In the genomic region with DNA sequence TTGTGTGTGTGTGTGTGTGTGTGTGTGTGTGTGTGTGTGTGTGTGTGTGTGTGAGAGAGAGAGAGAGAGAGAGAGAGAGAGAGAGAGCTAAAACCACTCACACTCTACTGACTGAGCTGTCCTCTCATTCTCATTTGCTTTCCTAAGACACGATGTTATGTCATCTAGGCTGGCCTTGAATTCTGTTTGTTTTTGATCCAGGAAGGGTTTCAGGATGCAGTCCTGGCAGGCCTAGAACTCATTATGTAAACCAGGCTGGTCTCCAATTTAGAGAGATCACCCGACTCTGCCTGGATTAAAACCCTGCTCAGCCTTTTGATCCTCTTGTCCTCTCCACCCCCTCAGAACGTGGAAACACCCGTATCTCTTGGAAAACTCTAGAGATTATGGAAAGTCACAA, we compare ENCODE assay signal across 31 mouse cellular contexts. TPM values are rescaled to one million over a fixed set of nuclear protein-coding genes. Genes with fewer than 3 reads are reported as not detected.
DNase-seq lines count a peak whose midpoint lies in the region; ATAC-seq lines count a peak whose summit lies in the region.
"Had no signal": no experiment of that assay in that cellular context is flagged by ENCODE, and none has a peak within 500 bp of the region (broad histone marks: within the 10 kb centered on the region; RNA-seq: fewer than 3 reads in every experiment).

No protein-coding gene starts in this region.

- DNase-seq in frontal cortex, postnatal 10 days (ENCODE audit: low spot score in 2 of 2), result no peak
- peak; percentile 62 for DNase-seq in ES-CJ7 (ENCODE audit: low read depth, low spot score)
- DNase-seq in ZHBTc4 (ENCODE audit: low read depth, low spot score), result peak; percentile 33
- DNase-seq in forebrain, embryonic 10.5 days (ENCODE audit: extremely low spot score, low spot score), result no peak
- DNase-seq: adrenal gland, postnatal 10 days; adrenal gland, postnatal 36 days; cerebellum, adult 18-20 months; cerebellum, adult 9-10 months; cerebellum, postnatal 14 days; gastrocnemius, adult 2 months; gastrocnemius, postnatal 14 days; heart, postnatal 10 days; heart, postnatal 36 days; kidney, adult 11 months had no signal

- no peak overlapping the region for H3K27ac ChIP-seq in forebrain, embryonic 10.5 days
- H3K27ac ChIP-seq: embryonic facial prominence, embryonic 12.5 days; embryonic facial prominence, embryonic 15.5 days; forebrain, embryonic 12.5 days; forebrain, embryonic 15.5 days; gastrocnemius, adult 2 months; heart, embryonic 15.5 days; hindbrain, embryonic 10.5 days; hindbrain, embryonic 13.5 days; intestine, embryonic 15.5 days had no signal

- no peak overlapping the region for H3K4me3 ChIP-seq in forebrain, embryonic 10.5 days
- H3K4me3 ChIP-seq: embryonic facial prominence, embryonic 12.5 days; embryonic facial prominence, embryonic 15.5 days; forebrain, embryonic 12.5 days; forebrain, embryonic 15.5 days; gastrocnemius, adult 2 months; heart, embryonic 12.5 days; heart, embryonic 15.5 days; hindbrain, embryonic 10.5 days; hindbrain, embryonic 13.5 days; intestine, embryonic 15.5 days had no signal

- H3K9me3 ChIP-seq in forebrain, embryonic 10.5 days, result no peaks in the 10 kb centered on the region
- H3K9me3 ChIP-seq: embryonic facial prominence, embryonic 12.5 days; embryonic facial prominence, embryonic 15.5 days; forebrain, embryonic 12.5 days; forebrain, embryonic 15.5 days; G1E; heart, embryonic 12.5 days; heart, embryonic 15.5 days; hindbrain, embryonic 10.5 days; hindbrain, embryonic 13.5 days; intestine, embryonic 15.5 days had no signal

- H3K4me1 ChIP-seq in forebrain, embryonic 10.5 days, result peaks cover 17% of the 10 kb centered on the region
- H3K4me1 ChIP-seq: forebrain, embryonic 12.5 days; forebrain, embryonic 15.5 days; intestine, embryonic 15.5 days had no signal

- WGBS in forebrain, embryonic 10.5 days, result 13% methylated on average over 4 of the region's 4 CpGs

- ATAC-seq in frontal cortex, adult (ENCODE audit: low TSS enrichment), result 0 out of 2 replicates have a peak, but pooled peaks have one; percentile 44
- no peak for ATAC-seq in megakaryocyte progenitor cell, adult 5-6 weeks (replicated peaks; ENCODE audit: poor library complexity)
- ATAC-seq: activated CD4-positive, CD25-positive, alpha-beta regulatory T cell, adult 4 months; forebrain, embryonic 15.5 days; hindbrain, embryonic 16.5 days; intestine, embryonic 15.5 days; Patski had no signal

- no peaks in the 10 kb centered on the region for H3K36me3 ChIP-seq in forebrain, embryonic 10.5 days (replicated peaks)
- H3K36me3 ChIP-seq: embryonic facial prominence, embryonic 12.5 days; embryonic facial prominence, embryonic 15.5 days; forebrain, embryonic 12.5 days; forebrain, embryonic 15.5 days; G1E; heart, embryonic 12.5 days; heart, embryonic 15.5 days; hindbrain, embryonic 10.5 days; hindbrain, embryonic 13.5 days; intestine, embryonic 15.5 days had no signal

- peaks cover 98% of the 10 kb centered on the region for H3K27me3 ChIP-seq in forebrain, embryonic 10.5 days (ENCODE audit: poor library complexity, severe bottlenecking)

RNA-seq across cellular contexts. Expression of gene Nphs1, which starts 5.9 kb away (rescaled TPM):
- 0.27 TPM in 1 of 2 replicates, not detected in the other for total RNA-seq in megakaryocyte progenitor cell, adult 5-6 weeks (2015)
- 0.58 and 0.95 TPM in 2 replicates for total RNA-seq in megakaryocyte progenitor cell, adult 5-6 weeks (2017)
- 0.07 TPM in 1 of 2 replicates, not detected in the other for polyA plus RNA-seq in forebrain, embryonic 10.5 days (2016; fragmentation: Nextera tagmentation; extraction: Ambion mirVana)
- total RNA-seq: adrenal gland, adult 18-20 months; adrenal gland, postnatal 10 days; adrenal gland, postnatal 36 days; gastrocnemius, adult 2 months; gastrocnemius, postnatal 14 days; gastrocnemius, postnatal 4 days; heart, postnatal 10 days; heart, postnatal 36 days had no signal
- polyA plus RNA-seq: G1E, Patski had no signal

RNA-seq across cellular contexts. Expression of gene Kirrel2, which starts 6.5 kb away (rescaled TPM):
- total RNA-seq in megakaryocyte progenitor cell, adult 5-6 weeks (2015), result not detected in 2 replicates
- total RNA-seq in megakaryocyte progenitor cell, adult 5-6 weeks (2017), result not detected in 2 replicates
- 0.29 and 0.52 TPM in 2 replicates for polyA plus RNA-seq in forebrain, embryonic 10.5 days (2016; fragmentation: Nextera tagmentation; extraction: Ambion mirVana)
- total RNA-seq: adrenal gland, adult 18-20 months; adrenal gland, postnatal 10 days; adrenal gland, postnatal 36 days; G1E; gastrocnemius, adult 2 months; gastrocnemius, postnatal 14 days; heart, postnatal 36 days had no signal
- polyA plus RNA-seq: activated CD4-positive, CD25-positive, alpha-beta regulatory T cell, adult 4 months; G1E; Patski had no signal

RNA-seq across cellular contexts. Expression of gene Aplp1, which starts 18.7 kb away (rescaled TPM):
- not detected in 2 replicates for total RNA-seq in megakaryocyte progenitor cell, adult 5-6 weeks (2015)
- total RNA-seq in megakaryocyte progenitor cell, adult 5-6 weeks (2017), result not detected in 2 replicates
- polyA plus RNA-seq in forebrain, embryonic 10.5 days (2016; fragmentation: Nextera tagmentation; extraction: Ambion mirVana), result 25.4 and 33.7 TPM in 2 replicates
- polyA plus RNA-seq: G1E had no signal

RNA-seq across cellular contexts. Expression of gene Prodh2, which starts 29.4 kb away (rescaled TPM):
- total RNA-seq in megakaryocyte progenitor cell, adult 5-6 weeks (2015), result not detected in 2 replicates
- total RNA-seq in megakaryocyte progenitor cell, adult 5-6 weeks (2017), result not detected in 2 replicates
- polyA plus RNA-seq in forebrain, embryonic 10.5 days (2016; fragmentation: Nextera tagmentation; extraction: Ambion mirVana), result not detected in 2 replicates
- total RNA-seq: G1E; gastrocnemius, adult 2 months; gastrocnemius, postnatal 14 days; heart, postnatal 10 days; heart, postnatal 36 days had no signal
- polyA plus RNA-seq: activated CD4-positive, CD25-positive, alpha-beta regulatory T cell, adult 4 months; embryonic facial prominence, embryonic 12.5 days; embryonic facial prominence, embryonic 15.5 days; forebrain, embryonic 12.5 days; forebrain, embryonic 15.5 days; G1E; hindbrain, embryonic 10.5 days; hindbrain, embryonic 13.5 days; hindbrain, embryonic 16.5 days had no signal

RNA-seq across cellular contexts. Expression of gene Nfkbid, which starts 42.5 kb away (rescaled TPM):
- 14.1 and 24.0 TPM in 2 replicates for total RNA-seq in megakaryocyte progenitor cell, adult 5-6 weeks (2015)
- total RNA-seq in megakaryocyte progenitor cell, adult 5-6 weeks (2017), result 5.3 and 13.7 TPM in 2 replicates
- polyA plus RNA-seq in forebrain, embryonic 10.5 days (2016; fragmentation: Nextera tagmentation; extraction: Ambion mirVana), result 1.3 and 1.5 TPM in 2 replicates

Comparison
In these comparisons a context has a peak if more than half of its experiments do, and no peak if none do; other contexts are left out.
1. DNase-seq: peak in ES-CJ7 (single experiment) and ZHBTc4 (single experiment); none in frontal cortex, postnatal 10 days (0 of 2) and forebrain, embryonic 10.5 days (single experiment).